Mouse (Mus musculus): ENCODE data around the gene Myb. TPM values are rescaled to one million over a fixed set of nuclear protein-coding genes. Genes with fewer than 3 reads are reported as not detected.
A peak's percentile ranks its signal among the peaks of the same experiment; 100 is the strongest.

The Myb gene
- total RNA-seq, 2 experiments from 2014 or later: 0.61 to 0.99 TPM

GRCm38 (mm10) chr10:21093301-21093700 lies 67.5 kb downstream of the Myb start:
- intact Hi-C loops (cut with DNase I): no loop called here
- DNase-seq (ENCODE audit: extremely low spot score in 1 of 2, low spot score in 2 of 2): no peak

DNA sequence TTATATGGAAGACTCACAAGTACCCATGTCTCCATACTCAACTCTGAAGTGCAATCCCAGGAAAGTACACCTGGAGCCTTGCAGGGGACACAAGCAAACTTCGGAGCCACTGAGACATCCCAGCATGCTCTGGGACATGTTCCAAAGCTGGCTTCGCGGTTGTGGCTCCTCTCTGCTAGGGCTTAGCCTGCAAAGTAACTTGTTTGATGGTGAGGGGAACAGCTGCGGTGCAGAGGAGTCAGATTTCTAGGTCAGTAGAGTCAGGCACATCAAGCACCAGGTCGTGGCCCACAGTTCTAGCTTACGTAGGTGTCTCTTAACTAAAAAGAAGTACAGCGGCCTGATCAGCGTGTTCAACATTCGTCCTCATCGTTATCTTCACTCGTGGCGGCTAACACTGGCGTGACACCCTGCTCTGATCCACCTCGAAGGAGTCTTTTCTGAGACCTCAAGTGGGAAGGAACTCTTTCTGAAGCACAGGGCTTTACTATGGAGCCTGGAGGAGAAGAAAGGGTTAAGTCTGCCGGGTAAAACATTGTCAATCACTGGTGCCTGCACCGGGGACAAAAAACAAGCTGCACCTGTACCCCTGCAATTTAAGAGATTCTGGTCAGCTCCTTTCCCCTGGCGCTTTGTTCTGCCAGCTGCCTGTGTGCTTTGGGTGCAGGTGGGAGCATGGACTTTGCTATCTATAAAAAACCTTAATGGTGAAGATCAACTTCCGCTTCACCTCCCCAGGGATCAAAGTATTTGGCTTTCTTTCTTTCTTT lies 68.1 kb downstream of the Myb start:
- no peak for DNase-seq (ENCODE audit: extremely low spot score in 1 of 2, low spot score in 2 of 2)
- intact Hi-C loops (cut with DNase I): no loop called here

GRCm38 (mm10) chr10:21090922-21091700 lies 69.7 kb downstream of the Myb start:
- intact Hi-C loops (cut with DNase I): no loop called here
- no peak for DNase-seq (ENCODE audit: extremely low spot score in 1 of 2, low spot score in 2 of 2)

- DNase-seq (ENCODE audit: extremely low spot score in 1 of 2, low spot score in 2 of 2): no peak
- intact Hi-C loops (cut with DNase I): no loop called here
Measured at GRCm38 (mm10) chr10:21089541-21089940, 71.2 kb downstream of the Myb start.

DNA sequence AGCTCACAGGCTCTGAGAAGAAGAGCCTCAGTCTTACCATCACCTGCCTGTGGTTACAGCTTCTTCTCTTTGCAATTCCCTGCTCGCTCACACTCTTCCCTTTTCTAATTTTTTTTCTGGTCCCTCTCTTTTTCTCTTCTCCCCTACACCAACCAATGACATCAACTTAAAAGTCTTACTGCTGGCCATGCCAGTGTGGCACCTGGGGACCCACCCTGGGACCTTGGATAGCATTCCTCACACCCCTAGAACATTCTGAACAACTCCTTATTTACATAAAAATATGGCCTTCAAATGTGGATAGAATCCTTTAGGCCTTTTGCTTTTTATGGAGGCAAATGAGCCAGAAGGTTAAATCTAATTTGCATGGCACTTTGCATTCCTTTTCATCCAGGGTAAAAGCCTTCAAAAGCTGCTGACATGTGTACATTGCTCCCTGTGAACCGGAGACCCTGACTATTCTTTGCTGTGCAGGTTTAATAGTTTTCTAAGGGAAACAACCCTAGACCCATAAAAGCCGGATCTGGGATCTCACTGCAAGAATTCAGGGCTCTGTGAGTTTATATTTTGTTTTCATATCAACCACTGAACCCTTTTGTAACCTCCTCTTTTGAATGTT lies 73.1 kb downstream of the Myb start:
- intact Hi-C loops (cut with DNase I): no loop called here
- no peak for DNase-seq (ENCODE audit: extremely low spot score in 1 of 2, low spot score in 2 of 2)

GRCm38 (mm10) chr10:21085044-21085443 lies 75.7 kb downstream of the Myb start:
- intact Hi-C loops (cut with DNase I): no loop called here
- no peak for DNase-seq (ENCODE audit: extremely low spot score in 1 of 2, low spot score in 2 of 2)

- DNase-seq (ENCODE audit: extremely low spot score in 1 of 2, low spot score in 2 of 2): no peak
- intact Hi-C loops (cut with DNase I): no loop called here
Measured at GRCm38 (mm10) chr10:21083391-21083918, 77.3 kb downstream of the Myb start.

GRCm38 (mm10) chr10:21082447-21082846 lies 78.3 kb downstream of the Myb start:
- intact Hi-C loops (cut with DNase I): no loop called here
- no peak for DNase-seq (ENCODE audit: extremely low spot score in 1 of 2, low spot score in 2 of 2)

GRCm38 (mm10) chr10:21077151-21077719 lies 83.5 kb downstream of the Myb start:
- intact Hi-C loops (cut with DNase I): no loop called here
- DNase-seq (ENCODE audit: extremely low spot score in 1 of 2, low spot score in 2 of 2): peak in 1 of 2 experiments; percentile 43

DNA sequence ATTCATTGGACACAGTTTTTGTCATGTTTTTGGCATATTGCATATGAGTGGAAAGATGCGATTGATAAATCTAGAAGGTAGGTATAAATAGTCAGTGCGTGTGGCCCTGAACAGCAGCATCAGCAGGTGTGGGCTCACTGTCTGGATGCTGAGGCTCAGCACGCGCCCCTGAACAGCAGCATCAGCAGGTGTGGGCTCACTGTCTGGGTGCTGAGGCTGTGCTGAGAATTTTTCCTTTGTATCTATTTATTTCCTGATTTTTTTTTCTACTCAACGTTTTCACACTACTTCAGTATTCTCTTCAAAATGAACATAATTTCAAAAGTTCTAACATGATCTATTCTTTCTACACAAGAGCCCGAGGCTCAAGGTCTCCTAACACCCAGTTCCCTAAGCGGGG lies 84.1 kb downstream of the Myb start:
- no peak for DNase-seq (ENCODE audit: extremely low spot score in 1 of 2, low spot score in 2 of 2)
- intact Hi-C loops (cut with DNase I): no loop called here

- intact Hi-C loops (cut with DNase I): no loop called here
- DNase-seq (ENCODE audit: extremely low spot score in 1 of 2, low spot score in 2 of 2): no peak
Measured at GRCm38 (mm10) chr10:21076137-21076536, 84.6 kb downstream of the Myb start.

Other genes with a start within 250 kb of the Myb start
- gene Ahi1, start 208.4 kb downstream of the Myb start, total RNA-seq (2021): 100 to 1,000 TPM; 203 to 215 TPM
- gene Hbs1l, start 135.0 kb upstream of the Myb start, total RNA-seq (2021): 10 to 100 TPM; 86.4 to 87.6 TPM
- not detected for gene Aldh8a1, start 216.3 kb upstream of the Myb start, total RNA-seq (2021)

All from left cerebral cortex, postnatal 10 days (tissue).